Mouse (Mus musculus) left cerebral cortex, postnatal 10 days (tissue): ENCODE results near the gene Adamts6. TPM values are rescaled to one million over a fixed set of nuclear protein-coding genes. Genes with fewer than 3 reads are reported as not detected.

Experiments used
- DNase-seq, 2 experiments: peaks; one replicate each; pipeline ENCODE4 v3.0.0; 2021 to 2022; ENCODE audit warnings: low spot score in 2 of 2, mixed read lengths in 1 of 2; ENCODE audit errors: extremely low spot score in 1 of 2
- intact Hi-C: fragments of 180-260 bp; cut with DNase I; formaldehyde crosslinking; loops from one replicate; pipeline ENCODE4 v1.15.1; 2025
- total RNA-seq, 2 experiments: library from RNA; stranded (reverse); gene quantifications; 2 replicates each; pipeline ENCODE4 v1.2.3; 2021

The Adamts6 gene
- total RNA-seq, 2 experiments from 2014 or later, result 2.7 to 4.3 TPM

DNA sequence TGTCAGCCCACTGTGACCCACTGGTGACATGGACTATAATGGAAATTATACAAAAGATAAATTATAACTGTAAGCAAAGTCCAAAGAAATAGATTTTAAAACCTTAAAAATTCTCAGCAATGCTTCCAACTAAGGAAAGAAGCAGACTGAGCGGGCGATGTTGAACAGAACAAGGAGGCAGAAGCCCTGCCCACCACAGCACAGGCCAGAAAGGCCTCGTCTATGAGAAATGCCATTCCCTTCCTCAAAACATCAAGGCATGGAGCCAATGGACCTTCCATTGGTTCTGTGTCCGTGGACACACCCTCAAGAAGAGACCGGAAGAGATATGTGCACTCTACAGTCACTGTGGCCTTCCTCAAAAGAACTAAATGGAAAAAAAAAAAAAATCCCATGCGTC lies 220.0 kb downstream of the Adamts6 start:
- no peak for DNase-seq
- intact Hi-C loops, result no loop called here

DNA sequence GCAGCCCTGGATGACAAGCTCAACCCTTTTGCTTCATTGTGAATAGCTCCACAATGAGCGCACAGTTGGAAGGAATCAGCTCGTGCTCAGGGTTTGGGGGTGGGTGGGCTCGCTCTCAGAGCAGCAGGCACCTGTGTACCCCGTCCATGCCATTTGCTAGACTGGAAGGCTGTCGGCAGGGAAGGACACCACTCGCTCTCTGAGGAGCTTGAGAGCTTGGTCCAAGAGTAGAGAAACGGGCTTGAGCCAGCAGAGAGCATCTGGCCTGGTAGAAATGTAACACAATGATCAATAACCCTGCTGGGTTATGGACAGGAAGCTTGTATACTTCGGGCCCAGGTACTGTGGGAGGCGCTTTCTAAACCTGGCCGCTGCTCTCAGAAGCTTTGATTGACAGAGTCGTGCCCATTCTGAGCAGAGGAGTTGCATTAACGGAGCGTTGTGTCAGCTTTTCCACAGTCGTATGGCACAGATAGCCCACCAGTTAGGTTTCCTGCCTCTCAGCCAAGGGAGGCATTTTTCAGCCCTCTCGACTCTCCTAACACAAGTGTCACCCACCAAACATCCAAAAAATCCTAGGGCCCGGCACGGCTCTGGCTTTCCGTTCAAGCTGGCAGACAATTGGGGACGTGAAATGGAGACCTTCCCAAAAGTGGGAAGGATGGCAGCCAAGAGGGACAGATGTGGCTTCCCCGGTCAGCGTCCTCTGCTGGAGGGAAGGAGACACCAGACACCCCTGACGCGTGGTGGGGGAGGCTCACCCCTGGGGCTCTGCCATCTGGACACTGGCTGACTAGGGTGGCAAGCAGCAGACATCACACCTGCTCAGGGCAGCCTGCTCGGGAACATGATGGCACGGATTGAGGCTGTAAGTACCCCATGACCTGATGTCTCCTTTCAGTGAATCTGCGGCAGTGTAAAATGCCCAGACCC lies 222.2 kb downstream of the Adamts6 start:
- intact Hi-C loops, result no loop called here
- DNase-seq, result peak in 1 of 2 experiments; percentile 29

DNA sequence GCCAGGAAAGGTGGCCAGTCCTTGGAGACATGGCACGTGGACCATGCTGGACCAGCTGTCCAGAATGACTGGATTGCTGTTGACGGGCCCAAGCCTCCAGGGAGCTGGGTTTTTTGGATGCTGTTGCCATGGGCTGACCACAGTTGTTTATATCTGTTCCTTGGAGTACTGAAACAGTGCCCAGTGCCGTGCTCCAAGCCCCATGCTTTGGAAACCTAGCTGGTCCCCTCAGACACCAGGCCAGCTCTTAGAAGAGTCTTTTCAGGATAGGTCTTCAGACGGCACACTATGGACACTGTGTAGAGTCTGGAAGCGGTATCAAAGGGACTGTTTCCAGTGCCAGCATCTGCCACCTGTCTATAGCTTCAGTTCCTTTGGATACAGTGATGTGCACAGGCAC lies 223.1 kb downstream of the Adamts6 start:
- no peak for DNase-seq
- intact Hi-C loops, result no loop called here

DNA sequence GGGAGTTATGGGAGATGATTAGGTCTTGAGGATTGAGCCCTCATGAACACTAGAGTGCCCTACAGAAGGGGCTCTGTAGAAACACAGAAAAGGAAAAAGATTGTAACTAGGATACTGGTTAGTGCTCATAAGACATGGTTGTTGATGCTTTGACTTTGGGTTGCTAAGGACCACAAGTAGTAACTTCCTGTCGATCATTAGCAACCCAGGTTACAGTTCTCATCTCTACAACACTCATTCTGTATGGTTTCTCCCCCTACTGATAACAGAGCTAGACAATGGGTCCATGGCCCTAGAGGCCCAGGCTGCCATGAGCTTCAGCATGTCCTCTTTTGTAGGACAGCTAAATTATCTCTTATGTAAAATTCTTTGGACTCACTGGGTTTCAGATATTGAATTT lies 227.4 kb downstream of the Adamts6 start:
- intact Hi-C loops, result no loop called here
- no peak for DNase-seq

DNA sequence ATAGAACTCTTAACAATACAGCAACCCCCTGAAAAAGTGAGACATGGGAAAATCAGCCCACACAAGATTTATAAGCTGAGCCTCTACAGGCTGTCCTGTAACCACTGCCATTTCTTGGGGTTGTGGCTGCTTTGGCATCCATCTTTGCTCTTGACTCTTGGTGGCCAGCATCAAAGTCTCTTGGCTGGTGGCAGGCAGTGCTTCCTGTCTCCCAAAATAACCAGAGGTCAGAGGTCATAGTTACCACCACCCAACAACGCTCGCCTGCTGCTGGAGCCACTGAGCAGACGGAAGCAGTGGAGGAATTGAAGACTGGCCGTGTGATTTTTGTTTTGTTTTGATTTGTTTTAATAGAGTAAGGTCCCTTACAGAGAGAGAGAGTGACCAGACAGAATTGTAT lies 228.5 kb downstream of the Adamts6 start:
- intact Hi-C loops, result no loop called here
- no peak for DNase-seq

DNA sequence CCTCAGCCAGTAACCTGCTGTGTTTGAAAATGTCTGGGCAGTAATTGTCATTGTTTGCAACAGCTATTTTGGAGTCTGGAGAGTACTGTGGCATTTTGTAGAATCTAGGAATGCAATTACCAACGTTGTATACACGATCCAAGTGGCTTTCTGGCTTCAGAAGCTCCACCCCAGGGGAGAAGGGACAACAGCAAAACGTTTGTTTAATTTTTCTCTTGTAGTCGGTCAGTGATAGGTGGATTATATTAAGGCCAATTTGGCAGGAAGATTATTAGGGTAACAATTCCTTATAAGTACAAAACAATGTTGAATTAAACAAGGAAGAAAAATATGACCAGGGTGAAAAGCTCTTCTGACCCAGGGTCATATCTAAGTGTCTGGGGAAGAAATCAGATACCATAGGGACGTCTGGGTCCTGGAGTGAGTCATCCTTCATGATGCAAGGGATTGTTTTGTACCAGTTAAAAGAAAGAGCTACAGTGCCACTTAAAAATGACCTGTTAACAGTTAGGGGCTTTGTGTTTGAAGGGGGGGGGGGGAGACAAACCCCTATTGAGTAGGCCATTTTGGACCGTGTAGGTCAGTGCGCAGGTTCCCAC lies 229.2 kb downstream of the Adamts6 start:
- intact Hi-C loops, result no loop called here

DNA sequence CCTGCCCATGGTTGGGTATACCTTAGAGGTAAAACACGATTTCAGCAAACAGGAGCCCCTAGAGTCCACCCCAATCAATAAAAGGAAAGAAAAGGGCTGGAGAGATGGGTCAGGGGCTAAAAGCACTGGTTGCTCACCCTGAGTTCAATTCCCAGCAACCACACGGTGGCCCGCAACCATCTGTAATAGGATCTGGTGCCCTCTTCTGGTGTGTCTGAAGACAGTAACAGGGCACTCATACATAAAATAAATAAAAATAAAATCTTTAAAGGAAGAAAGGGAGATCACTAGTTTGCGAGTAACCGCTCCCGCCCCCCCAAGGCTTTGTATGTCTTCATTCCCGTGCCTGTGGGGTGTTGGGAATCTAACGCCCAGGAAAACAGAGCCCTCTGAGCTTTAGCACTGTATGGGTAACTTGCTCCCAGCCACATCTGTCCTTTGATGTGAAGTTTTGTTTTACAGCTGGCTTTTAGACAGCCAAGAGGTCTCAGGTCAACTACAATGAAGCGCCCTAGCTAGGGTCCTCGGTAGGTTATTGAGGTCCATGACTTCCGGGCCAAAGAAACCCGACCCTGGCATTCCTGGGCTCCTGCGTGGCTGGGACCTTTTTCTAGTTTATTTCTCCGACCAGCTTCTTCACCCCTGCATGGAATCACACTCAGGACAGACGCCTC lies 230.1 kb downstream of the Adamts6 start:
- DNase-seq, result peak in 1 of 2 experiments; percentile 33
- intact Hi-C loops, result no loop called here

More for the DNA sequence above, 229.2 kb downstream of the Adamts6 start:
- DNase-seq, result no peak

DNA sequence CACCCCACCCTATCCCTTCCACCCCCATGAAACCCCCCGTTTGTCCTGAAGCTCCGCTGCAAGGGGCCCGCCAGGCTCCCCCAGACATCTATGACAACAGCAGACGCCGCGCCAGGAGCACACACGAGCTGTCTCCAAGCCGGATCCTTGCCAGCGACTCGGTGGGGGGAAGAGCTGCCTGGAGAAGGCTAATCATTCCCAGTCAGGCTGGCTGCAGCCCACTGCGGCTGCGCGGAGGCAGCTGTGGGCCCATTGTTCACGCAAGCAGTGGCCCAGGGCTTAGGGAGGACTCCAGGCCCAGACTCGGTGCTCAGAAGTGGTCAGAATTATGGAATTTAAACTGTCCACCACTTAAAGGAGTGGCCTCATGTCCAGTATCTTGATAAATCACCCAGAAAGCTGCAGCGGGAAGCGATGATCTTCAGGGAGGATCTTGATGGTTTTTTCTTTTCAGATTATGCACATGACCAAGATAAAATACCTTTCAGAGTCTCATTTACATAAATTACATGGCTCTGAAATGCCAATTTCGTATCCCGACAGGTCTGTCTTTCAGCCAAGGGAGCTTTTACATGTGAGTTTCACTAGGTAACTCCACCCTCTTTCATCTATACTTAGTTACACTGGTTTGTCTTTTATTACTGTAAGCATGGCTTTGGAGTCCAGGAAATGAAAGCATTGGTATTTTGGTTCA lies 230.8 kb downstream of the Adamts6 start:
- DNase-seq, result peak; percentile 86 to 96
- intact Hi-C loops, result no loop called here

DNA sequence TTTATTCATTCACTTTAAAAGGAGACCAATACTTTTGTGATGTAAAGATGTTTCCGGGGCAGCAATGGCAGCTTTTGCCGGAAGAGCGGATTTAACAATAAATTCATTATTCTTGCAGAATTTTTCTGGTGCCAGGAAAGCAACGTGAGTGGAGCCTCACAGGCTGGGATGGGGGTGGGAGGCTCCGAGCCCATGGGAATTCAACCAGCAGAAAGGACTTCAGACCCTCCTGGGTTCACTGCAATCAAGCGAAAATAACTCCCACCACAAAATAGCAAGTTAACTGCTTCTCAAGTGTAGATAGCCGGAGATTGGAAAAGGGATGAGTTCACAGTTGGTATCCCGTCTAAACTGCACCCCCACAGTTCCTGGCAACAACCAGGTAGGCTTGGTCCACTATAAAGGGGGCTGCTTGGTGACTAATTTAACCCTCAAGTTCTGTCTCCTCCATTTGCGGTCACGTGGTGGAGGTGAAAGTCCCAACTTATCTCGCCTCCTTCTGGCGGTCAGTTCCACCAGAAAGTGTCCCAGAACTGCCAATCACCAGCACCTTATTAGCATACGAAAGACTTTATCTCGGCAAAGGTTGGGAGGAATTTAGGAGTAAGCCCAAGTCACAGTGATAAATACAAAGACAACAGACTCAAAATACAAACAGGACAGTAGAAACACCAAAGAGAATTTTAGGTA lies 231.5 kb downstream of the Adamts6 start:
- intact Hi-C loops, result no loop called here

DNA sequence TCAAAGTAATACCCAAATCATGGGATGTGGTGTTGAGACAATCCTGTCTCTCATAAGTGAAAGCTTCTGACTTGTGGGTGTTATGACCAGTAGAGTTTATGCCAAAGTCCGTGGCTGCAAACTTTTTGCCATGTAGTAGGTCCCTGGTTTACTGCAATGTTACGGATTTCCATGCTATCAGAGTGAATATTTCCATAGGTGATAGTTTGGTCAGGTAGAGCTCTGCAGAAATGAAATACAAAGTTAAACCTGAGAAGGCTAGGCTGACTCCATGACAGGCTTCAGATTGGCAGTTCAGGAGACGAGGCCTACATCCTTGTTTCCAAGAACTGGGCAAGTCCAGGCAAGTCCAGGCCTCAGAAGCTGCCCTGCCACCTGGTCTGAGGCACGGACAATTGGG lies 232.3 kb downstream of the Adamts6 start:
- no peak for DNase-seq
- intact Hi-C loops, result no loop called here

More for the DNA sequence above, 231.5 kb downstream of the Adamts6 start:
- DNase-seq, result peak; percentile 22 to 33

DNA sequence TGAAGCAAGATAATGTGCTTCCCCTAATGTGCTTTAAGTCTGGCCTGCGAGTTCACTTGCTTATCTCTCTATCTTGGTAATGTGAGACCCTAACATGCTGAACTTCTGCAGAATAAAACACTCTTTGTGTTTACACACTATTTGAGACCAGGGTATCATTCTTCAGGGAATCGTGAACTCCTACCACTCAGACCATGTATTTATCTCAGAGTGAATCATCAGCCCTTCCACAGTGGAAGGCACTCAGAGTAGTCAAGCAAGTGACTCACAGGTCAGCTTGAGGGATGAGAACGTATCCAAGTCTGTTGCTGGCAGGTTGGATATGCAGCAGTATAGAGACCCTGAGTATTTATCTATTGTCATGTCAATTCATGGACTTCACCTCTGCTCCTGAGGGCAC lies 232.8 kb downstream of the Adamts6 start:
- no peak for DNase-seq
- intact Hi-C loops, result no loop called here

DNA sequence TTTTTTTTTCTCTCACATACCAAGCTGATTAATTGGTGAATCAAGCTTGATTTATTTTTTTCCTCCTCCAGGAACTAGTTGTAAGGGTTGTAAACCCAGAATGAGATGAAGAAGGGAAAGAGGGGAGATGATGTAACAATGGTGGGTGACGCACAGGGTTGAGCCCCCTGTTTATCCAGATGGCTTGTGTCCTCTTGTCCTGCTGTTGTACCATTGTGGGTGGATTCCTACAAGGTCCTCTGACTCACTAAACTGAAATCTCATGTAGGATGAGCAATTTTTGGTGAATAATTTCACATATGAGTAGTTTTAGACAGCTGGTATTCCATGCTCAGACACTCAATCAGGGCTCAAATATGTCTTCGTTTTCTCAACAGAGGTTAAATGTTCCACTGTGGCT lies 233.9 kb downstream of the Adamts6 start:
- no peak for DNase-seq
- intact Hi-C loops, result no loop called here

DNA sequence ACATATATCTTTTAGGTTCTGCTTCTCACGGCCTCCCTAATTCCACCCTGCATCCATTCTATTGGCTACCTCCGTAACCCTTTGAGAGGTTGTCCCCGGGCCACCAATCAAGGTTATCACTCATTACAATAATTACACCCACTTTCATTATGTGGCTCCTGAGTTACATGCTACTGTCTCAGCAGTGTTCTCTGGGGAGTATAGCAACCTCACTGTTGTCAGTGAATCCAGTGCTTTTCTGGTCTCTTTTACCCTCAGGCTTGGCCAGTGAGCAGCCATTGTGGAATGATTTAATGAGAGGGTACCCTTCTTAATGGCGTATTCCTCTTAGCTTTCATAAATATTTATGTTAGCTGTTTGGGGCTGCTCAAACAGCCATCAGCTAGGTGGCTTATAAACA lies 238.0 kb downstream of the Adamts6 start:
- intact Hi-C loops, result no loop called here
- no peak for DNase-seq

DNA sequence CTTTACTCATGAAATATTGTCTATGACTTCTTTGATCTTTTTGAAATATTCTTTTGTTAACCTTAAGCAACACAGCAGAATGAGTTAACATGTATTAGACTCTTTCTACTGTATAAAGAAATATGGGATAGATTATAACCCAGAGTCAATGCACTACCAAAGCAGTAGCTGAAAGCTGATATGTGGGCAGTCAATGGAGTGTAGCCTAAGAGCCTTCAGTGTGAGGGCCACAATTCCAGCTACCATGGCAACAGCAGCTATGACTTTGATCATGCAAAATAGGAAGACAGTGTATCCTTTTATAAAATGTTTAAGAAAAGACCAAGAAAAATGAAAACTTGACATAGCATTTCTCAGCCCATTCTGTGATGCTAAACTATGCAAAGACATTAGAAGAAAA lies 241.6 kb downstream of the Adamts6 start:
- intact Hi-C loops, result no loop called here

DNA sequence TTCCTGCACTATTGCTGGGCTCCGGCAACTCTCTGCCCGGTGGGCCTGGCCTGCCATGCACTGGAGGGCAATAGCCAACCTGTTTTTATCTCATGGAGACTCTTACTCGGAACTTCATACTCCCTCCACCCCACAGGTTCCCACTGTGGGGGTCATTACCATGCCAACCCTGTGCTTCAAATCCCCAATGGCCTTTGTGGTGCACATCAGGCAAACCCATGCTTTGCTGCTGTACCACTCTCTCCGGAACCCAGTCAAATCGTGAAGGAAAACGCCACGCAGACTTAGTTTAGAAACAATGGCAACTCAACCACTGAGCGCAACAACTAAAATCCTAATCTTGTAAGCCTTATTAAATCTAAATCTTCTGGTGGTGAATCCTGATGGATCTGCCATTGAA lies 244.2 kb downstream of the Adamts6 start:
- intact Hi-C loops, result no loop called here

More for the DNA sequence above, 241.6 kb downstream of the Adamts6 start:
- DNase-seq, result no peak

DNA sequence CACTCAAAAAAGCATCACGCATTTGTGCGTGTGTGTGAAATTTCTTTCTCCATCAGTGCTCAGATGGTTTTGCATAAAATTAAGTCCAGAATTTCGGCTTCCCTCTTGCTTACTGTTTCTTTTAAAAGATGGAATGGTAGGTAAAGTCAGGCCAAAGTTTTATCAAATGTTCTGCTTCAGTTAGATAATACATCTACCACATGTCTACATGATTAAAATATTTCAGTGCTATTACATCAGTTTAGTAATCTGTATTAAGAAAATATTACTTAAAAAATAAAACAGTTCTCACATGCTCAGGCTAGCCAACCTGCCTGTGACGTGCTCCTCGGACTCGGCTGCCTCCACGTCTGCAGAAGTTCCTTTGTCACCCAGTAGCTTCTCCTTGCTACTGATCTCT lies 245.1 kb downstream of the Adamts6 start:
- intact Hi-C loops, result no loop called here

More for the DNA sequence above, 244.2 kb downstream of the Adamts6 start:
- no peak for DNase-seq

DNA sequence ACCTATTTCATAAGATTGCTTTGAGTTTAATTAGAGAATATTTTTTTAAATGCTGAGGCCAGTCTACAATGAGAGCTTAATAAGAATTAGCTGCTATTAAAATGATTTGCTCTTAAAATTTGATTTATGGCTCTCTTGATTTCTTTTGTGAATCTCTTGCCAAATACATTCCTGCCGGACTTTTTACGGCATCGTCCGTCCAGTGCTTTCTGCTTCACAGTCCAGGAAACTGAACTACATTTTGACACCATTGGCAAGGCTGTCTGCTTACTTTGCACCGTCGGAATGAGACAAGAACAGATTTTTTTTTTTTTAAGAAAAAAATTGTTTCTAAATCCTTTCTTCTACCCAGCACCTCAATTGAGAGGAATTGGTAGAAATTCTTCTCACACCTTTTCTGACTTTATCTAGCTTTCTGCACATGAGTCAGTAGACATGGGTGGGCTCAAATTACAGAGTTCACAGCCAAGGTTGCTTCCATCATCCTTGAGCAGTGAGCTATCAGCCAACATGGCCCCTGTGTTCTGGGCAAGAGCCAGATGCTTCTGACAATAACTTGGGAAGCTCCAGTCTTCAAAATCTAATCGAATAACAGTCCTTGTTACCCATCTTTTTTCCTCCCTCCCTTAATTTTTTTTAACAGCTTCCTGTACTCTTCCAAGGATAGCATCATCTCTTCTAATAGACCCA lies 246.3 kb downstream of the Adamts6 start:
- DNase-seq, result no peak

More for the DNA sequence above, 245.1 kb downstream of the Adamts6 start:
- no peak for DNase-seq

DNA sequence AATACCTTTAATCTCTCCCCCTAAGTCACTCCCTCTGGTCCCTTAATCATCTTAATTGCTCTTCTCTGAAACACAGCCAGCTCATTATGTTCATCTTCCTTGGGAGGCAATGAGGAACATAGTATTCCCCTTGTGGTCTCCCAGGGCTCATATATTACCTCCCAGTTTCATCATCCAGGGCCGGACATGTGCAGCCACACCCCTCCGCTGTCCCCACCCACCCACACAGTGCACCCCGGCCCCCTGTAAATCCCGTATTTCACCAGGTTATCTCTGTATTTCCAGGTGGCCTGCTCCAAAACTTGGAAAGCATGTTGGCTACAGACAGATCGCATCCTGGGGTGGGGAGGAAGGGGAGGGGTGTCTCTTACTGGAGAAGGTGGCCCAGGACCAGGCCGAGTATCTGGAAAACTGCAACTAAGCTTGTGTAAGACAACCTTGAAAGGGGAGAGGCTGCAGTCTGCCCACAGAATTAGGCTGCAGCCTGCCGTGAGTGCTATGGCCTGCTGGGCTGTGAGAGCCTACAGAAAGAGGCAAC lies 253.3 kb downstream of the Adamts6 start:
- DNase-seq, result no peak
- intact Hi-C loops, result no loop called here

More for the DNA sequence above, 246.3 kb downstream of the Adamts6 start:
- intact Hi-C loops, result no loop called here
